Mouse (Mus musculus) neural tube, embryonic 12.5 days (tissue): Measurements from ENCODE around the gene Gnai2. TPM values are rescaled to one million over a fixed set of nuclear protein-coding genes. Genes with fewer than 3 reads are reported as not detected.

Experiments
- ATAC-seq: fragments of 200-750 bp; cut with Nextera tagmentation; 2 replicates; pipeline ENCODE4 v1.8.0; 2017; ENCODE audit warnings: low read depth, mild to moderate bottlenecking, moderate TSS enrichment, moderate library complexity; ENCODE audit not compliant: low FRiP score
- H3K27ac ChIP-seq: fragments of 300-500 bp; sonication (generic); 2 replicates; pipeline ENCODE4 v1.5.1; 2016
- H3K27me3 ChIP-seq: fragments of 300-500 bp; sonication (generic); replicated peaks from 2 replicates; pipeline ENCODE4 v1.6.1; 2016; ENCODE audit warnings: mild to moderate bottlenecking
- H3K36me3 ChIP-seq: fragments of 300-500 bp; sonication (generic); 2 replicates; pipeline ENCODE4 v1.6.1; 2016; ENCODE audit warnings: mild to moderate bottlenecking
- H3K4me1 ChIP-seq: fragments of 300-500 bp; sonication (generic); 2 replicates; pipeline ENCODE4 v1.6.1; 2016
- H3K4me2 ChIP-seq: fragments of 300-500 bp; sonication (generic); replicated peaks from 2 replicates; pipeline ENCODE4 v1.6.1; 2016; ENCODE audit warnings: mild to moderate bottlenecking
- H3K4me3 ChIP-seq: fragments of 300-500 bp; sonication (generic); 2 replicates; pipeline ENCODE4 v1.5.1; 2016
- H3K9ac ChIP-seq: fragments of 300-500 bp; sonication (generic); 2 replicates; pipeline ENCODE4 v1.6.1; 2016; ENCODE audit warnings: mild to moderate bottlenecking
- H3K9me3 ChIP-seq: fragments of 300-500 bp; sonication (generic); 2 replicates; pipeline ENCODE4 v1.6.1; 2016; ENCODE audit warnings: mild to moderate bottlenecking
- WGBS: fragments of 180-500 bp; shearing (Covaris S2); methylation state at CpG from one replicate; pipeline ENCODE4 v1.1.7; 2016; 5-methylcytosine and 5-hydroxymethylcytosine counted together
- polyA plus RNA-seq: library from polyadenylated mRNA; unstranded; fragments of >200 nt; fragmentation: Nextera tagmentation; extraction: Ambion mirVana; gene quantifications from 2 replicates; pipeline ENCODE4 v1.2.1, GENCODE M21; 2016

Gene Gnai2
- polyA plus RNA-seq, 1 experiment from 2014 or later, result 488 TPM

DNA sequence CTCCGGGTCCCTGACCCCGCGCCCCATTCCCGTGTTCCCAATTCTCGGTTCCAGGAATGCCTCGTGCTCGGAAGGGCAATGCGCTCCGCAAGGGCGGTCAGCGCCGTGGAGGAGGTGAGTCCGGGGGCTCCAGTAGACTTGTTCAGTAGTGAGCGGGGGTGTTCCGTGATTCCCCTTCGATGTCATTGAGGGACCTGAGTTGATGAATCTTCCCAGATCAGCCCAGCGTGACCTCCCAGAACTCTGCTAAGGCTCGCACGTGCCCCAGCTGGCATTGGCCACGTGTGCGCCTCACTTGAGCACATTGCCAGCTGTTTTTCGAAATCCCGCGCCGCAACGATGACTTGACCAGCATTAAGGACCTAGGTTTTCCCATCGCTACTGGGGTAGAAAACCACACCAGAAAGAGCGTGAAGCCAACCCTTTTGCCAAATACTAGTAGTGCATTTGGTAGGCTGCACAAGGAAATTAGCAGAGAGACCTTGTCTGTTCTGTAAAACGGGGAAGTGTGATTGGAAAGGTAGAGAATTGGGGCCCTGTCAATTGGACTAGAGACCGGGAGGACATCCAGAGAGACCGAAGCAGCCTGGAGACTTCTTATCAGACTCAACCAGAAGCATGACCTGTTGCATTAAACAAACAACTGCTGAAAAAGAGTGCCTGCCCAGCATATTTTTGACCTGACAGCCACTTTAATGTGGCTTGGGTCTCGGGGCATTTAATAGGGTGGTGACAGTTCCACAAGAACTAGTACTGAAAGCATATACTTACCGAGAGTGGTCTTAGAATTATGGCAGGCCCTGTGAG lies 47.1 kb downstream of the Gnai2 start:
- Histone ChIP-seq H3K4me3 (peak overlapping the region; percentile 74), H3K36me3 (peaks cover 37% of the 10 kb centered on the region), H3K27ac (no peak overlapping the region), H3K9ac (peak overlapping the region; percentile 55), H3K4me2 (peak overlapping the region; percentile 85), H3K4me1 (peaks cover 12% of the 10 kb centered on the region), H3K27me3 (no peaks in the 10 kb centered on the region), H3K9me3 (no peaks in the 10 kb centered on the region)
- WGBS, result 7% methylated on average over 33 of the region's 33 CpGs
- ATAC-seq, result peak; percentile 62; the same call in 1 of the 2 replicates

DNA sequence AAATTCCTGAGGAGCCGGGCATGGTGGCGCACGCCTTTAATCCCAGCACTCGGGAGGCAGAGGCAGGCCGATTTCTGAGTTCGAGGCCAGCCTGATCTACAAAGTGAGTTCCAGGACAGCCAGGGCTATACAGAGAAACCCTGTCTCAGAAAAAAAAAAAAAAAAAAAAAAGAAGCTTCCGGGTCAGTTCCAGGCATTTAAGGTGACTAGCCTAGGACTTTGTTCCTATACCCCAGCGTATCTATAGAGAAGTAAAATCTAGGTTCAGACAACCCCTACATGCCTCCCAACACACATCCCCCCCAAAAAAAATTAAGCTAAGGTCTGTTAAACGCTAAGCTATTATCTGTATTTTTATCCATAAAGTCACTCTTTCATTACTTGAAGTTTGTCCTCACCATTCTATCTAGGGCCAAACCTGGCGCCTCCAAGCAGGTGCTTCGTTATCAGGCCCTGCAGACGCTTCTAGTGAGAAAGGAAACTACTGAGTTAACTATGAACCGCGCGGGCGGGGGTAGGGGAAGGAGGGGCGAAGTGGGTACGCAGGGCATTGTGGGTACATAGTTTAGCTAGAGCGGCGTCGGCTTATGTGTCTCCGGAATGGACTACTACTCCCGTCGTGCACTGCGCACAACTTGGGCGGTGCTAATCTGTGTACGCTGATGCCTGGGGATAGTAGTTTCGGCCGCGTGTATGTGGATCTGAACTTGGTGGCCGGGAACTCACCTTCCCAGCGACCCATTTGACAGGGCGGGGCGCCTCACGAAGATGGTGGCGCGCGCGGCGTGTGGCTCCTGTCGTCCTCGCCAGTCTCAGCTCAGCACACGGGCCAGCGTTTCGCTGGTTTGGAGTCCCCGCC lies 48.0 kb downstream of the Gnai2 start, which contains the start of gene Ifrd2:
TSS of gene Ifrd2 (plus strand) at position 669 of the 859 bp plus-strand sequence.
- H3K27ac ChIP-seq, result no peak within 1 kb of the TSS
- H3K36me3 ChIP-seq, result peaks cover 33% of the 10 kb centered on the region
- no peaks in the 10 kb centered on the region for H3K27me3 ChIP-seq
- 14% methylated on average over 46 of the region's 46 CpGs for WGBS
- H3K9me3 ChIP-seq, result no peaks in the 10 kb centered on the region
- peak within 1 kb of the TSS; percentile 55 for H3K9ac ChIP-seq
- peak within 1 kb of the TSS; percentile 85 for H3K4me2 ChIP-seq
- peak within 1 kb of the TSS; percentile 74 for H3K4me3 ChIP-seq
- H3K4me1 ChIP-seq, result peaks cover 14% of the 10 kb centered on the region
- ATAC-seq, result peak; percentile 97

DNA sequence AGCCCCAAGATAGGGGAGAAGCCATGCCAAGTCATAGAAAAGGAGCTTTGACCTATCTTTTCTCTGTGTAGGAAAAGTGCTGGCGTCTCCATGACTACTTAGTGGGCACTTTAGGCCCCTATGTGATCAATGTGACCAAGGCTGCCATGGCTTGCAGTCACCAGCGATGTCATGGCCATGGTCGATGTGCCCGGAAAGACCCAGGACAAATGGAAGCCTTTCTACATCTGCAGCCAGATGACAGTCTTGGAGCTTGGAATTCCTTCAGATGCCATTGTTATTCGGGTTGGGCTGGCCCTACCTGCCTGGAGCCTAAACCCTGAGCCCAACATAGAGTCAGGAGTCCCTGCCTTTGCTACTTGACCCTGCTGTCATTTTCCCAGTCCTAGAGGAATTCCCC lies 48.7 kb downstream of the Gnai2 start:
- H3K27ac ChIP-seq, result no peak overlapping the region

DNA sequence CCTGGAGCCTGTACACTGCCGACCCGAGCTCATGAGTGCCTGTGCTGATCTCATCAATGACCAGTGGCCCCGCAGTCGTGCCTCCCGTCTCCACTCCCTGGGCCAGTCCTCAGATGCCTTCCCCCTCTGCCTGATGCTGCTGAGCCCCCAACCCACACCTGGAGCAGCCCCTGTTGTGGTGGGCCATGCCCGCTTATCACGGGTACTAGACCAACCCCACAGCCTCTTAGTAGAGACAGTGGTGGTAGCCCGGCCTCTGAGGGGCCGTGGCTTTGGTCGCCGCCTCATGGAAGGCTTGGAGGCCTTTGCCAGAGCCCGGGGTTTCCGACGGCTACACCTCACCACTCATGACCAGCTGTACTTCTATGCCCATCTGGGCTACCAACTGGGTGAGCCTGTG lies 52.0 kb downstream of the Gnai2 start:
- H3K27ac ChIP-seq, result no peak overlapping the region
- WGBS, result 92% methylated on average over 14 of the region's 14 CpGs
- H3K9ac ChIP-seq, result no peak overlapping the region
- H3K27me3 ChIP-seq, result no peaks in the 10 kb centered on the region
- peaks cover 9% of the 10 kb centered on the region for H3K36me3 ChIP-seq
- no peak overlapping the region for H3K4me3 ChIP-seq
- H3K4me1 ChIP-seq, result peaks cover 29% of the 10 kb centered on the region
- no peak for ATAC-seq
- no peaks in the 10 kb centered on the region for H3K9me3 ChIP-seq
- no peak overlapping the region for H3K4me2 ChIP-seq

More for the DNA sequence above, 48.7 kb downstream of the Gnai2 start:
- no peaks in the 10 kb centered on the region for H3K27me3 ChIP-seq
- H3K4me1 ChIP-seq, result peaks cover 20% of the 10 kb centered on the region
- H3K4me3 ChIP-seq, result no peak overlapping the region
- H3K9ac ChIP-seq, result no peak overlapping the region
- no peak for ATAC-seq
- WGBS, result 92% methylated on average over 5 of the region's 5 CpGs
- H3K9me3 ChIP-seq, result no peaks in the 10 kb centered on the region
- no peak overlapping the region for H3K4me2 ChIP-seq
- peaks cover 26% of the 10 kb centered on the region for H3K36me3 ChIP-seq

DNA sequence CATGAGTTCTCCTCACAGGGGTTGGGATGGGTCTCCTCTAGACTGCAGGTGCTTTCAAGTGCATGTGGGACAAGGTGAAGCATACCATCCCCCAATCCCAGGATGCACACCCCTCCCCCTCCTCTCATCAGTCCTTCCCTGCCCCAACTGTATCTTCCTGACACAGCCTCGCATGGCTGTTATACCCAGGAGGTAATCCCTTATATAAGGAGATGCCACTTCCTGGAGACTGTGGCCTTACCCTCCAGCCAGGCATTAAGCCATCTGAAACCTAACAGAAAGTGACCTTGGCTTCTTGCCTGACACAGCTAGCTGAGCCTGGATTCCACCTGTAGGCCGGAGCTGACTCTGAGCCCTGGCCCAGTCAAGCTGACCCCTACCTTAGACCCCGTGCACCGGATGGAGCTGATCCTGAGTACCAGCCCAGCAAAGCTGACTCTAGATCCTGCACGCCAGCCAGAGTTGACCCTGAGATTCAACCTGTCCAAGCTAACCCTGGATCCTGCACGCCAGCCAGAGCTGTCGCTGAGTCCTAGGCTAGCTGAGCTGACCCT lies 52.6 kb downstream of the Gnai2 start:
- Histone ChIP-seq H3K27ac (no peak overlapping the region), H3K9ac (no peak overlapping the region), H3K4me3 (no peak overlapping the region), H3K4me1 (peaks cover 26% of the 10 kb centered on the region), H3K9me3 (no peaks in the 10 kb centered on the region), H3K36me3 (peaks cover 9% of the 10 kb centered on the region), H3K4me2 (no peak overlapping the region), H3K27me3 (no peaks in the 10 kb centered on the region)
- no peak for ATAC-seq
- WGBS, result 91% methylated on average over 7 of the region's 7 CpGs

DNA sequence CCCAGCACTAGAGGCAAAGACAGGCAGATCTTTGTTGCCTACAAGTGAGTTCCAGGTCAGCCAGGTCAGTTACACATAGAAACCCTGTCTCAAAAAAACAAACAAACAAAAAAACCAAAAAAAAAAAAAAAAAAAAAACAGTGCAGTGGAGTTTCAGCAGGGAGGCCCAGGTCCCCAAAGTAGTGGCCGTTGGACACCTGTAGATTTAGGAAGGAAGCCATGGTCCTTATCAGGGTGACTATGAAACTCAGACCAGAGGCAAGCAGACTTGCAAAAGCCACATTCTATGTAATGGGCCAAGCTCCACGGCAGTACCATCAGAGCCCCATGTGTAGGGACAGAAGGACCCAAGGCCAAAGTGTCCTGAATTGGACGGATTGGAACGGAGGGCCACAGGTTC lies 53.6 kb downstream of the Gnai2 start:
- H3K9ac ChIP-seq, result no peak overlapping the region
- H3K27ac ChIP-seq, result no peak overlapping the region

DNA sequence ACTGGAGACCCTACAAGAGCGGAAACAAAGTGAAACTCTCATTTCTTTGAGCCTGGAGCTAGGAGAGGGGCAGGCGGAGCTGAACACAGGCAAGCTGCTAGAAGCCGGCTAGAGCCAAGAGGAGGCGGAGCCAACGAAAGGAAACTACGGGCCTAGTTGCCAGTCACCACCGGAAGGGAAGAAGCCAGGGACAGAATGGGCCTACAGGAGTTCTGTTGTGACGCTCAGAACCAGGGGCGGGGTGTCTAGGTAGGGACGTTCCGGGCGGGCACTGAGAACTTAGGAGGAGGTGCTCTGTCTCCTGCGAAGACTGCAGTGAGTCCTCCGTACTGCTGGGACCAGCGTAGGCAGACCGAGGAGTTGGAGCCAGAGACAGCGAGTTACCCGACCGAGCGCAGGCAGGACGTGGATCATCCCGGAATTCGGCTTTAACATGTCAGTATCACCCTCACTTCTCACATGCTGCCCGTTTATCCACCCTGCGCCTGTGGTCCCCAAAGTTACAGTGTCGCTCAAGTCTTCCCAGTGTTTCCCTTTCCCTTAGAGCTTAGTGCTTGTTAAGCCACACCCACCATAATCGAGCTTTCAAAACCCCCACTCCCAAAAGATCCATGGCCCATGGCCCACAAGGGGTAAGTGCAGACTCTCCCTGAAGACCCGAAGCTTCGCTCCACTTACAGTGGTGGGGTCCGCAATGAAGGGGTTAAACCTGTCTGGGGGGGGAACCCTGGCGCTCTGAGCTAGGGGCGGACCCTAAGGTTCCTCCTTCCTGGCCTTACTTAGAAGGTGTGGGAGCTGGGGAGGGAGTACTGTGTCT lies 54.5 kb downstream of the Gnai2 start, which contains the start of gene Hyal3:
TSS of gene Hyal3 (plus strand) at position 318 of the 817 bp plus-strand sequence.
- 2% methylated on average over 32 of the region's 32 CpGs for WGBS
- no peaks in the 10 kb centered on the region for H3K27me3 ChIP-seq
- peak within 1 kb of the TSS; percentile 95 for H3K4me2 ChIP-seq
- peak; percentile 54 for ATAC-seq
- H3K27ac ChIP-seq, result peak within 1 kb of the TSS; percentile 38; the same call in 1 of the 2 replicates
- no peaks in the 10 kb centered on the region for H3K9me3 ChIP-seq
- peak within 1 kb of the TSS; percentile 55 for H3K4me3 ChIP-seq
- peaks cover 9% of the 10 kb centered on the region for H3K36me3 ChIP-seq
- peak within 1 kb of the TSS; percentile 71 for H3K9ac ChIP-seq
- peaks cover 43% of the 10 kb centered on the region for H3K4me1 ChIP-seq

More for the DNA sequence above, 53.6 kb downstream of the Gnai2 start:
- ATAC-seq, result no peak
- 79% methylated on average over 4 of the region's 4 CpGs for WGBS
- no peaks in the 10 kb centered on the region for H3K27me3 ChIP-seq
- peaks cover 36% of the 10 kb centered on the region for H3K4me1 ChIP-seq
- peaks cover 9% of the 10 kb centered on the region for H3K36me3 ChIP-seq
- peak overlapping the region; percentile 95 for H3K4me2 ChIP-seq
- no peak overlapping the region for H3K4me3 ChIP-seq
- no peaks in the 10 kb centered on the region for H3K9me3 ChIP-seq

DNA sequence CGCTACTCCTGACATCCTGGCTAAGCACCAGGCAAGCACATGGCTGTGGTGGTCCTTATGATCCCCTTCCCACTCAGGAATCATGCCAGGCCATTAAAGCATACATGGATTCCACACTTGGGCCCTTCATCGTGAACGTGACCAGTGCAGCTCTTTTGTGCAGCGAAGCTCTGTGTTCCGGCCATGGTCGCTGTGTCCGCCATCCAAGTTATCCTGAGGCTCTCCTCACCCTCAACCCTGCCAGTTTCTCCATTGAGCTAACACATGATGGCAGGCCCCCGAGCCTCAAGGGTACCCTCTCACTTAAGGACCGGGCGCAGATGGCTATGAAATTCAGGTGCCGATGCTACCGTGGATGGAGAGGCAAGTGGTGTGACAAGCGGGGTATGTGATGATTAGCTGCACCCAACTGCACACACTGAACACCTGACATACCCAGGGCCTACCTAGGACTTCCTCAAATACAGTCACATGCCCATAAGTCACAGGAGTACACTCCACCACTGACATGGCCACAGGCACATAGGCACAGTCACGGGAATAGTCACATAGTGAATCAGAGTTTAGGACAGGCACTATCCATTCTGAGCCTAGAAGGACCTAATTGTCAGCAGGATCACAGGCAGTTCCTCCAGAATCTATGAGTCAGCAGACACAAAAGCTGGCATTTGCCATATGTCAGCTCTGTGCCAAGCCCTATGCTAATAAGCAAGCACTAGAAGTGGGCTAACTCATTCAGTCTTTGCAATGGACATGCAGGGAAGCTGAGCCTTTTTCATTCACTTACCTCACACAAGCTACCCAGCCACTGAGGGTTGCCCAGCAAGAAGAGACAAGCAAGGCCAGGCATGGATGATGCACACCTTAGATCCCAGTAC lies 55.9 kb downstream of the Gnai2 start:
- no peaks in the 10 kb centered on the region for H3K27me3 ChIP-seq
- 94% methylated on average over 14 of the region's 14 CpGs for WGBS
- no peak overlapping the region for H3K27ac ChIP-seq
- H3K4me1 ChIP-seq, result peaks cover 43% of the 10 kb centered on the region
- H3K4me3 ChIP-seq, result no peak overlapping the region
- no peak overlapping the region for H3K9ac ChIP-seq
- peak overlapping the region; percentile 95; the same call in 1 of the 2 replicates for H3K4me2 ChIP-seq
- ATAC-seq, result no peak
- H3K9me3 ChIP-seq, result no peaks in the 10 kb centered on the region
- H3K36me3 ChIP-seq, result peaks cover 17% of the 10 kb centered on the region

DNA sequence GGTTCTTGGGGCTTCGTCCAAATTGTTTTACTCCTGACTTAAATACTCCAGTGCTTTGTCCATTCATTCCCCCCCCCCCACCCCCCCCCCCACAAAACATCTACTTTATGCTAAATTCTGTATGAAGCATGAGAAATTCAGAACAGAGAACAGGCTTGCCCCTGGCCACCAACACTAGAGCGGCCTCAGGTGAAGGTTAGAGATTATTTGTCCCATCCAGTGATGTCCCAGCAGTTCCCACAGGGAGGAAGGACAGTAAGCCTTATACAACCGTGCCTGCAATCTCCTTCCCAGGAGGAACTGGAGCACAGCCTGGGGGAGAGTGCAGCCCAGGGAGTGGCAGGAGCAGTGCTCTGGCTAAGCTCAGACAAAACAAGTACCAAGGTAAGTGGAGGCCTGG lies 56.6 kb downstream of the Gnai2 start, which contains the start of gene Naa80:
TSS of gene Naa80 (plus strand) at position 301 of the 400 bp plus-strand sequence.
- H3K4me3 ChIP-seq, result no peak within 1 kb of the TSS
- ATAC-seq, result no peak

DNA sequence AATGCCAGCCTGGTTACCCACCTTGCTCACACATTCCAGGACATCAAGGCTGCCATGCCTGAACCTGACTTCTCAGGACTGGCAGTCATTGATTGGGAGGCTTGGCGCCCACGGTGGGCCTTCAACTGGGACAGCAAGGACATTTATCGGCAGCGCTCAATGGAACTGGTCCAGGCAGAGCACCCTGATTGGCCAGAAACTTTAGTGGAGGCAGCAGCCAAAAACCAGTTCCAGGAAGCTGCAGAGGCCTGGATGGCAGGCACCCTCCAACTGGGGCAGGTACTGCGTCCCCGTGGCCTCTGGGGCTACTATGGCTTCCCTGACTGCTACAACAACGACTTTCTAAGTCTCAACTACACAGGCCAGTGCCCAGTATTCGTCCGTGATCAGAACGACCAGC lies 57.3 kb downstream of the Gnai2 start:
- H3K4me1 ChIP-seq, result peaks cover 43% of the 10 kb centered on the region

More for the DNA sequence above, 56.6 kb downstream of the Gnai2 start, which contains the start of gene Naa80:
- peaks cover 43% of the 10 kb centered on the region for H3K4me1 ChIP-seq
- 0 out of 2 replicates have a peak within 1 kb of the TSS, but pooled peaks have one; percentile 8 for H3K9ac ChIP-seq
- no peaks in the 10 kb centered on the region for H3K27me3 ChIP-seq
- no peaks in the 10 kb centered on the region for H3K9me3 ChIP-seq
- peak within 1 kb of the TSS; percentile 95; the same call in 1 of the 2 replicates for H3K4me2 ChIP-seq
- peaks cover 21% of the 10 kb centered on the region for H3K36me3 ChIP-seq
- 81% methylated on average over 3 of the region's 3 CpGs for WGBS
- H3K27ac ChIP-seq, result no peak within 1 kb of the TSS

More for the DNA sequence above, 57.3 kb downstream of the Gnai2 start:
- H3K27me3 ChIP-seq, result no peaks in the 10 kb centered on the region
- H3K27ac ChIP-seq, result no peak overlapping the region
- H3K4me3 ChIP-seq, result no peak overlapping the region
- WGBS, result 95% methylated on average over 10 of the region's 10 CpGs
- no peak for ATAC-seq
- 0 out of 2 replicates have a peak overlapping the region, but pooled peaks have one; percentile 54 for H3K4me2 ChIP-seq
- no peaks in the 10 kb centered on the region for H3K9me3 ChIP-seq
- H3K36me3 ChIP-seq, result peaks cover 22% of the 10 kb centered on the region
- H3K9ac ChIP-seq, result 0 out of 2 replicates have a peak overlapping the region, but pooled peaks have one; percentile 8
